Mouse (Mus musculus) left cerebral cortex, adult 2 months (tissue): ENCODE data around the gene Cacna1f. TPM values are rescaled to one million over a fixed set of nuclear protein-coding genes. Genes with fewer than 3 reads are reported as not detected.

ENCODE experiments used
- DNase-seq, 2 experiments: peaks; one replicate each; pipeline ENCODE4 v3.0.0; 2021 to 2022; ENCODE audit warnings: low spot score in 2 of 2, mixed read lengths in 1 of 2; ENCODE audit errors: extremely low spot score in 1 of 2
- H3K27ac ChIP-seq: fragments of 200-600 bp; 2 replicates; pipeline ENCODE4 v1.8.1; 2022
- H3K4me3 ChIP-seq: fragments of 200-600 bp; 2 replicates; pipeline ENCODE4 v1.8.1; 2022
- CTCF ChIP-seq: fragments of 200-600 bp; IDR thresholded peaks from 2 replicates; pipeline ENCODE4 v1.8.1; 2022; ENCODE audit warnings: antibody characterized with exemption, mild to moderate bottlenecking, moderate library complexity
- intact Hi-C: fragments of 180-260 bp; cut with DNase I; formaldehyde crosslinking; loops from one replicate; pipeline ENCODE4 v1.15.1; 2025
- total RNA-seq, 2 experiments: library from RNA; stranded (reverse); gene quantifications; 2 replicates each; pipeline ENCODE4 v1.2.3; 2021

Cacna1f gene
- total RNA-seq, 2 experiments from 2014 or later = 0.19 to 0.27 TPM

- Histone ChIP-seq H3K27ac (no peak overlapping the region), H3K4me3 (peak overlapping the region; percentile 37)
- TF ChIP-seq CTCF = no peak
- DNase-seq = no peak
- intact Hi-C loops = no loop called here
Measured at GRCm38 (mm10) chrX:7680057-7680412, 73.2 kb downstream of the Cacna1f start.

GRCm38 (mm10) chrX:7680864-7681263, 74.0 kb downstream of the Cacna1f start, which contains the start of gene Magix:
TSS of gene Magix (minus strand) at chrX:7681251.
- Histone ChIP-seq H3K4me3 (peak within 1 kb of the TSS; percentile 37), H3K27ac (no peak within 1 kb of the TSS)
- intact Hi-C loops = no loop called here

More at GRCm38 (mm10) chrX:7680864-7681263, 74.0 kb downstream of the Cacna1f start, which contains the start of gene Magix:
- TF ChIP-seq CTCF = no peak
- DNase-seq = no peak

Other genes starting within 250 kb of the Cacna1f start
- gene Usp27x, start 231.3 kb upstream of the Cacna1f start, total RNA-seq = 10 to 100 TPM; 15.1 to 17.8 TPM
- gene Foxp3, start 33.4 kb upstream of the Cacna1f start, total RNA-seq = not detected
- 10 to 100 TPM; 21.9 to 26.8 TPM for gene Ppp1r3f, start 32.8 kb upstream of the Cacna1f start, total RNA-seq
- gene Ccdc22, start 1.6 kb upstream of the Cacna1f start, total RNA-seq = 10 to 100 TPM; 30.1 to 31.5 TPM
- 1,000 to 10,000 TPM; 1,746 to 1,868 TPM for gene Syp, start 31.4 kb downstream of the Cacna1f start, total RNA-seq
- 1 to 10 TPM; 1.1 to 2.4 TPM for gene Prickle3, start 50.2 kb downstream of the Cacna1f start, total RNA-seq
- gene Plp2, start 64.3 kb downstream of the Cacna1f start, total RNA-seq = 1 to 10 TPM; 6.5 to 8.8 TPM
- gene Magix, start 74.2 kb downstream of the Cacna1f start, total RNA-seq = under 1 TPM; 0.16 to 0.43 TPM
- 10 to 100 TPM; 32.9 to 34.5 TPM for gene Gpkow, start 90.0 kb downstream of the Cacna1f start, total RNA-seq
- 10 to 100 TPM; 61.0 to 68.9 TPM for gene Wdr45, start 107.2 kb downstream of the Cacna1f start, total RNA-seq
- not detected for gene Gm45208, start 115.2 kb downstream of the Cacna1f start, total RNA-seq
- 10 to 100 TPM; 88.9 to 92.7 TPM for gene Praf2, start 121.4 kb downstream of the Cacna1f start, total RNA-seq
- 10 to 100 TPM; 26.3 TPM for gene Ccdc120, start 143.8 kb downstream of the Cacna1f start, total RNA-seq
- gene Tfe3, start 155.5 kb downstream of the Cacna1f start, total RNA-seq = 10 to 100 TPM; 30.9 to 35.1 TPM
- 100 to 1,000 TPM; 109 to 113 TPM for gene Gripap1, start 182.7 kb downstream of the Cacna1f start, total RNA-seq
- 1 to 10 TPM; 7.7 to 9.3 TPM for gene Kcnd1, start 215.2 kb downstream of the Cacna1f start, total RNA-seq
- 10 to 100 TPM; 76.4 to 84.1 TPM for gene Otud5, start 234.3 kb downstream of the Cacna1f start, total RNA-seq